Mouse (Mus musculus): ENCODE measurements around the gene Eme2. TPM values are rescaled to one million over a fixed set of nuclear protein-coding genes. Genes with fewer than 3 reads are reported as not detected.

The Eme2 gene
- polyA plus RNA-seq (2012; rRNA removed): 39.1 and 48.1 TPM in 2 replicates

DNA sequence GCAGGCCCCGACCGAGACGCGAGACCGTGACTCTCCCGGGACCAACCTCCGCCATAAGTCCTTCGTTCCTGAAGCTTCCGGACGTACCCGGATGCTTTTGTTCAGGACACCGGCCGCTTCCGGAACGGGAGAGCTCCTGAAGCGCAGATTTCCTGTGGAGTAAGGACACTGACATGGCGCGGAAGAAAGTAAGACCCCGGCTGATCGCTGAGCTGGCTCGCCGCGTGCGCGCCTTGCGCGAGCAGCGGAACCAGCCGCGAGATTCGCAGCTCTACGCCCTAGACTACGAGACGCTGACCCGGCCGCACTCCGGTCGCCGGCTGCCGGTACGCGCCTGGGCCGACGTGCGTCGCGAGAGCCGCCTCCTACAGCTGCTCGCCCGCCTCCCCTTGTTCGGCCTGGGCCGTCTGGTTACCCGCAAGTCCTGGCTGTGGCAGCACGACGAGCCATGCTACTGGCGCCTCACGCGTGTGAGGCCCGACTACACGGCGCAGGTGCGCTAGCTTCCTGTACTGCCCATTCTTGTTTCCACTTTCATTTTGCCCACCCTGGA is at the start of gene Eme2, which contains the start of gene Mrps34:
TSS of gene Eme2 (minus strand) at position 93 of the 553 bp plus-strand sequence.
TSS of gene Mrps34 (plus strand) at position 122 of the 553 bp plus-strand sequence.

DNA sequence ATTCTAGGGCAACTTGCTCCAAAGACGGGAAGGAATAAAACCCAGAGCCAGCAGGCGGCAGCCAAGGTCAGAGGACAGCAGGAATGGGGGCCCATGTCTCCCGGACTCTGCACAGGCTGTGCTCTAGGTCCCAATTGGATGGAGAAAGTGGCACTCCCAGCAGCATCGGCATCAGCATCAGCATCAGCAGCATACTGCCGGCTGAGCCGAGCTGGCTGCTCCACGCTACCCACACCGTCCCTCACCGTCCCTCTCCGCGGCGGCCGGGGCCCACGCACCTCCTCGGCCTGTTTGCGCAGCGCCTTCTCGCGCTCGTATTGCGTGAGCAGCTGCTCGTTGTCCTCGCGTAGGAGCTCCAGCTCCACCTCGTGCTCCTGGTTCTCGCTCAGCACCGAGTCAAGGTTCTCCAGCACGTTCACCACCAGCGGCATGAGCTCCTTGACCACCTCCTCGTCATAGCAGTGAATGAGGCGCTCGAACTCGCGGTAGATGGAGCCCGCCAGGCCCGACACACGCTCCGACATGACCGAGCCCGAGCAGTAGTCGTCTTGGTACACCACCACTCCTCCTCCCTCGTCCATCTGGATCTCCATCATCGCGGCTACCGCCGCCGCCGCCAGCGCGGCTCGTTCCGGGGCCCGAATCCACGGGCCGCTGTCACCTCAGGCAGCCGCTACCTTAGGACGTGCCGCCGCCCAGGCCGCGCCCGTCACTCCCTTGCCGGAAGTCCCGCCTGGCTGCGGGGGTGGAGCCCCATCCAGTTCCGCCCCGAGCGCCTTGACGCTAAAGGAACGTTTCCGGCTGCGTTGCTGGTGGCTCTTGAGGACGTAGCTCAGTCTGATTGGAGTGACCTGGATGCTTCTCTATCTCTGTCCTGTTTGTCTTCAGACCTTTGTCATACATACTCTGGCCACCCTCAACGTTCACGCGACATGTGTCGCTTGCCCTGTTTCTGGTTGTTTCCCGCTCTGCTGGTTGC is 41.7 kb upstream of the Eme2 start, which contains the start of gene Mapk8ip3:
TSS of gene Mapk8ip3 (minus strand) at position 719 of the 979 bp plus-strand sequence.

DNA sequence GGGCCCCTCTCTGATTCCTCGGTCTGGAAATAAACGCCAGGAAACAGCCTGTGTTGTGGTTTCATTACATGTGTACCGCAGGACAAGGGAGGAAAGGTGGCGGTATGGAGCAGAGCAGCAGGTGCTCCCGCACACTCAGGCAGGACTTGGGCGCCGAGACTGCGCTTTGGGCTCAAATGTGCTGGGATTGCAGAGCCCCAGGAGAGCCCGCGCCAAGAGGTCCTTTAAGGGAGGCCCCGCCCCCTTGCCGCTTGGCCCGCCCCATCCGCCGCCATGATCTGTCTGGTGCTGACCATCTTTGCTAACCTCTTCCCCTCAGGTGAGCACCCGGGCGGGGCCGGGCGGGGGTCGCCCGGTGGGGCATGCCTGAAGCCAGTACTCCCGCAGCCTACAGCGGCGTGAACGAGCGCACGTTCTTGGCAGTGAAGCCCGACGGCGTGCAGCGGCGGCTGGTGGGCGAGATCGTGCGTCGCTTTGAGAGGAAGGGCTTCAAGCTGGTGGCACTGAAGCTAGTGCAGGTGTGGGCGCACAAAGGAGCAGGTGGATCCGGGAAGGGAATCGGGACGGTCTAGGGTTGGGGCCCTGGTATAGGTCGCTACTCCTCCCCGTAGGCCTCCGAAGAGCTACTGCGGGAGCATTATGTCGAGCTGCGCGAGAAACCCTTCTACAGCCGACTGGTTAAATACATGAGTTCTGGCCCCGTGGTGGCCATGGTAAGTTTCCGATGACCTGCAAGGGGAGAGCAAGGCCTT is 1.5 kb upstream of the Eme2 start, which contains the start of gene Nme3:
TSS of gene Nme3 (plus strand) at position 260 of the 752 bp plus-strand sequence.

DNA sequence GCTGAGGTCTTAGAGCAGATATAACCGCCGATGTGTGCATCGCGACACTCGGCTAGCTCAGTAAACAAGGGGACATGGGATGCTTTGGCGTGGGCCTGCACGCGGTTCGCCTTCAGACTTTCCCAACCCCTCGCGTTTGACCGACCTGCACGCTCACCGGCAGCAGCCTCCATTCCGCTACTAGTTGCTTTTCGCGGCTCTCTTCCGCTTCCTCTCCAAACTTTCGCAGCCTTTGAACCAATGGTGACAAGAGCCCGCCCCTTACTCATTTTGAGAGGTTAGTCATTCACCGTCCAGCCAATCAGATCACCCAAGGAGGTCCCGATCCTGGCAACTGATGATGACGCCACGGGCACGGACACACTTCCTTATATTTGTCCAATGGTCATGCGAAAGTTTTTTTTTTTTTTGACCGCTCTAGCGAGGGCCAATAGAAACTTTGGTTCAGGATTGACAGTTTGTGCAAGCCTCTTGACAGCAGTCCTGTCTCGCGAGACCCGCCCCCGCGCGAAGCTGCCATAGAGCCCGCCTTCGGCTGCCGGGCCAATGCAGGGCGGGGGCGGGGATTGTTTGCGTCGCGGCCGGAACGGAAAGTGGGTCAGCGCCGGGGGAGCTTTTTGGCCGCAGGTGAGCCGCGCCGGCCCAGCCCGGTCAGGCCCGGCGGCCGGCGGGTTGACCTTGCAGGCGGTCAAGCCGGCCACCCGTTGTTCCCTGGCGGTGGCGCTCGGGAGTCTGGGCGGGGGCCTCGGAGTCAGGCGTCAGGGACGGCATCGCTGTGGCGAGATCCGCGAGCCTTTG is 8.6 kb downstream of the Eme2 start, which contains the start of the genes Nubp2 and Spsb3:
TSS of gene Nubp2 (minus strand) at position 216 of the 798 bp plus-strand sequence.
TSS of gene Spsb3 (plus strand) at position 510 of the 798 bp plus-strand sequence.

DNA sequence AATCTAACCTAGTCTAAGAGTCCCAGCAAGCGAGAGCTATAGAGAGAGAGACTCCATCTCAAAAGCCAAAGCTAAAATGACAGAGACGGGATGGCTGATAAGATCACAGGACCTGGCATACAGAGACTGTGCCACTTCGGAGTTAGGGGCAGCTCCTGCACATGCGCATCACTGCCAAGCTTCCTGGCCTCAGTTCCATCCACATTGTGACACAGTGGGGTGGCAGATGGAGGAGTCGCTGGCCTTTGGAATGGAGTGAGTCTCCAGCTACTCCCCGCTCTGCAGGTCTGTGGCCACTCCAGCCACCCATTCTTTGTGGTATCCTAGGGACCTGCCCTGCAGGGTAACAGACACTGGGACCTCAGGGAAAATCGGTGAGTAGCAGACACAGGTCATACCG is 29.1 kb downstream of the Eme2 start, which contains the start of gene Igfals:
TSS of gene Igfals (plus strand) at position 222 of the 400 bp plus-strand sequence.

DNA sequence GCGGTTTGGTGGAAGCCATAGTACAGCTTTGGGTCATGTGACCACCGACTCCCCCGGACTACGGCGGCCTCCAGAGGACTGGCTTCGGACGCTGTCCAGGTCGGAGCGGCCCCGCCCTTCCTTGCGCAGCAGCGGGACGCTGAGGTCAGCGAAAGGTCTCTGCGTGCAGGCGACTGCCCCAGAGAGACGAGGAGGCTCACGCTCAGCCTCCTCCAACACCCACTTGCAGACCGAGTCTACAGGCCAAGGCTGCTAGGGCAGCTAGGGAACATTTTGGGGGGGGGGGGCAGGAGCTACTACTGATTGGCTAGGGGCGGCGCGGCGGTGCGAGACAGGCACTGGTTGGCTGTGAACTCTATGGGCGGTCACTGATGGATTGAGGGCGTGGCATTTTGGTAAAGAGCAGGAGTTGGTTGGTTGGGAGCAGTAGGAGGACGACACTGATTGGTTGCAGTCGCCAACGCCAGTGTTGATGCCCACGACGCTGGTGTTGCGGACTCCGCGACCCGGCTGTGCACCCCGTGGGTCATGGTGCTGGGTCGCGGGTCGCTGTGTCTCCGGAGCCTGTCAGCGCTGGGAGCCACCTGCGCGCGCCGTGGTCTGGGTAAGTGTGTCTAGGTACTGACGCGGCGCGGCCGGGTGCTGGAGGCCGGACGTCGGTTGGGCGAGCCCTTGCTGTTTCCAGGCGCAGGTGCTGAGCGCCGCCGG is 44.7 kb downstream of the Eme2 start, which contains the start of gene Fahd1:
TSS of gene Fahd1 (minus strand) at position 300 of the 708 bp plus-strand sequence.

DNA sequence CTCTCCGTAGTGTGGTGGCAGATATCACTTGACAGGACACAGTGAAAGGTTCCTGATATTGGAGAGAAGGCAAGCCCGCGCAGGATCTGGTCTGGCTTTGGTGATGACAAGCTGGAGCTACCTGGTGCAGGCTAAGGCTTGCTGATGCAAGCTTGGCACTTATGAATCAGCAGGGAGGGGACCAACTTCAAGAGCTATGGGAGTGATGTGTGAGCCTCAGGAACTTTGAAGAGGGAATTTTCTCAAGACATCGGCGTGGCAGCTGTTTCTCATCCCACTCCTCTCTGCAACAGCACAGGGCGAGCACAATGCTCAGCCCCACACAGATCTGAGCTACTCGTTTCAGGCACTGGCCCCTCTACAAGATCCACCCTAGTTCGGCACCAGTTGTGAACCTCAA is 55.0 kb downstream of the Eme2 start, which contains the start of gene Hagh:
TSS of gene Hagh (plus strand) at position 302 of the 400 bp plus-strand sequence.

Other genes with a start within 250 kb of the Eme2 start
- 27.3 and 36.1 TPM in 2 replicates for gene Slc9a3r2, start 244.8 kb downstream of the Eme2 start, polyA plus RNA-seq (2012; rRNA removed)
- 0.16 and 0.29 TPM in 2 replicates for gene Npw, start 236.6 kb downstream of the Eme2 start, polyA plus RNA-seq (2012; rRNA removed)
- gene Zfp598, start 225.4 kb downstream of the Eme2 start, polyA plus RNA-seq (2012; rRNA removed): 85.5 and 87.5 TPM in 2 replicates
- 58.6 and 60.6 TPM in 2 replicates for gene Syngr3, start 205.1 kb downstream of the Eme2 start, polyA plus RNA-seq (2012; rRNA removed)
- gene Gfer, start 198.9 kb downstream of the Eme2 start, polyA plus RNA-seq (2012; rRNA removed): 31.7 and 33.2 TPM in 2 replicates
- gene Noxo1, start 198.9 kb downstream of the Eme2 start, polyA plus RNA-seq (2012; rRNA removed): 9.5 and 9.7 TPM in 2 replicates
- gene Tbl3, start 187.4 kb downstream of the Eme2 start, polyA plus RNA-seq (2012; rRNA removed): 71.6 and 77.7 TPM in 2 replicates
- 0.36 TPM in 2 replicates for gene Rnf151, start 177.0 kb downstream of the Eme2 start, polyA plus RNA-seq (2012; rRNA removed)
- 1,943 and 2,057 TPM in 2 replicates for gene Rps2, start 177.0 kb downstream of the Eme2 start, polyA plus RNA-seq (2012; rRNA removed)
- gene Ndufb10, start 170.6 kb downstream of the Eme2 start, polyA plus RNA-seq (2012; rRNA removed): 219 and 243 TPM in 2 replicates
- gene Rpl3l, start 167.3 kb downstream of the Eme2 start, polyA plus RNA-seq (2012; rRNA removed): 0.08 and 0.10 TPM in 2 replicates
- gene Msrb1, start 158.4 kb downstream of the Eme2 start, polyA plus RNA-seq (2012; rRNA removed): 36.8 and 38.8 TPM in 2 replicates
- gene Hs3st6, start 142.1 kb downstream of the Eme2 start, polyA plus RNA-seq (2012; rRNA removed): 0.28 and 1.5 TPM in 2 replicates
- not detected in 2 replicates for gene Meiob, start 90.8 kb downstream of the Eme2 start, polyA plus RNA-seq (2012; rRNA removed)
- gene Hagh, start 54.9 kb downstream of the Eme2 start, polyA plus RNA-seq (2012; rRNA removed): 34.3 and 35.3 TPM in 2 replicates
- 16.0 and 16.6 TPM in 2 replicates for gene Fahd1, start 44.7 kb downstream of the Eme2 start, polyA plus RNA-seq (2012; rRNA removed)
- 0.05 and 0.13 TPM in 2 replicates for gene Igfals, start 29.1 kb downstream of the Eme2 start, polyA plus RNA-seq (2012; rRNA removed)
- gene Nubp2, start 8.7 kb downstream of the Eme2 start, polyA plus RNA-seq (2012; rRNA removed): 32.7 and 32.9 TPM in 2 replicates
- 79.6 and 81.9 TPM in 2 replicates for gene Spsb3, start 8.4 kb downstream of the Eme2 start, polyA plus RNA-seq (2012; rRNA removed)
- 107 and 108 TPM in 2 replicates for gene Mrps34, start within 50 bp of the Eme2 start, polyA plus RNA-seq (2012; rRNA removed)
- 77.0 and 84.1 TPM in 2 replicates for gene Nme3, start 1.4 kb upstream of the Eme2 start, polyA plus RNA-seq (2012; rRNA removed)
- 193 and 206 TPM in 2 replicates for gene Mapk8ip3, start 41.9 kb upstream of the Eme2 start, polyA plus RNA-seq (2012; rRNA removed)
- gene Jpt2, start 65.6 kb upstream of the Eme2 start, polyA plus RNA-seq (2012; rRNA removed): 72.1 and 74.9 TPM in 2 replicates
- 31.5 and 32.5 TPM in 2 replicates for gene Cramp1l, start 120.7 kb upstream of the Eme2 start, polyA plus RNA-seq (2012; rRNA removed)
- gene Ift140, start 121.0 kb upstream of the Eme2 start, polyA plus RNA-seq (2012; rRNA removed): 21.0 and 22.9 TPM in 2 replicates
- 7.2 and 7.5 TPM in 2 replicates for gene Tmem204, start 188.5 kb upstream of the Eme2 start, polyA plus RNA-seq (2012; rRNA removed)
- gene Telo2, start 220.9 kb upstream of the Eme2 start, polyA plus RNA-seq (2012; rRNA removed): 35.8 and 39.1 TPM in 2 replicates
- 0.21 TPM in 1 of 2 replicates, not detected in the other for gene Ptx4, start 225.7 kb upstream of the Eme2 start, polyA plus RNA-seq (2012; rRNA removed)
- 37.8 and 40.8 TPM in 2 replicates for gene Clcn7, start 238.3 kb upstream of the Eme2 start, polyA plus RNA-seq (2012; rRNA removed)